Mouse (Mus musculus) adrenal gland, postnatal 14 days (tissue): Measurements from ENCODE around the gene Baiap3. TPM values are rescaled to one million over a fixed set of nuclear protein-coding genes. Genes with fewer than 3 reads are reported as not detected.

Experiments used
- DNase-seq: peaks from one replicate; pipeline ENCODE4 v3.0.0; 2021; ENCODE audit warnings: mixed read lengths
- long read RNA-seq, 2 experiments: library from polyadenylated mRNA; stranded (forward); transcript quantifications; one replicate each; pipeline ENCODE4 v2.0.0; 2021
- total RNA-seq: library from RNA; stranded (reverse); gene quantifications from 2 replicates; pipeline ENCODE4 v1.2.3, GENCODE M21; 2021

Baiap3 gene
- 12.1 and 12.6 TPM in 2 replicates for total RNA-seq
- long read RNA-seq, experiment 1, full-length matches to known transcripts, result 3 of 7 reads
- long read RNA-seq, experiment 1, partial matches to known transcripts, result 0 of 7 reads
- long read RNA-seq, experiment 1, other reads (novel, unspliced or antisense), result 4 of 7 reads
- long read RNA-seq, experiment 2, full-length matches to known transcripts, result 8 of 18 reads
- long read RNA-seq, experiment 2, partial matches to known transcripts, result 4 of 18 reads
- long read RNA-seq, experiment 2, other reads (novel, unspliced or antisense), result 6 of 18 reads

DNA sequence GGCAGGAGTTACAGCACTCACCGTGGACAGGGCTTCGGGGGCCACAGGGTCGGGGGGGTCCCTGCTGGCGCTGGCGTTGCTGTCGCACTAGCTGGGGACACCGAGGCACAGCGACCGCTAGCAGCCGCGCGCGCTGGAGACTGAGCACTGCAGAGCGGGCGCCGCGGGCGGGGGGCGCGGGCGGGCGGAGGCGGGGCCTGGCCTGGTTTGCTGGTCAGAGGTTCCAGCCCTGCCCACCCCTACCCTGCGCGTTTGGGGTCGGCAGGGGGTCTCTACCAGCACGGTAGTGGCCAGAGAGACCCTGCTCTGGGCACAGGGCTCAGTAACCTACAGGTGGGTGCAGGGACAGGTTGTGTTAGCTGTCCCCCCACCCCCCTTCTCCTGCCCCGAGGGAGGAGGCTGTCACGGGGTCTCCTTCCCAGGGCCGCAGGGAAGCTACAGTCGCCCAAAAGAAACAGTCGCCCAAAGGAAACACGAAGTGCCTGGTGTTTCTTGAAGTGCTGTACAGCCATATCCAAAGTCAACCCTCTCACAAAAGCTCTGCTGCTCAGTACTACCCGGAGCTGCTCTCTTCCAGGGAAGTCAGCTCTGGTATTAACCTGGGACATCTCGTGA lies at the start of gene Baiap3:
Gene Baiap3, minus strand, starts transcription at position 225 of the 615 bp plus-strand sequence.
- DNase-seq, result no peak

DNA sequence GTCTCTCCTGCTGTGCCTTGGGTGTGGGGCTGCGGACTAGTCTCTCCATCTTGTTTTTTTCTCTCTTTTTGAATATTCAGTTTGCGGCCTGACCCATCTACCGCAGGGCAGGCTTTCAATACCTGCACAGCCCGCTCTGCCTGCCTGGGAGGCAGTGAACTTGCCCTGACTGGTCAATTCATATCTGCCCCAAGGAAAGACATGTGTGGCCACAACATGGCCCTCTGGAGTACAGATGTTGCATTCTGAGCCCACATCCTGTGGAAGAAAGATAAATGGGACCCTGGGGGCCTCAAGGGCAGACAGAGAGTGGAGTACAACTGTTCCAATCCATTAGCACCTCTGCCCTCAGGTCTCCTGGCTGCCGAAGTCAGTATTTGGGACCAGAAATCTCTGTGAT lies 41.9 kb upstream of the Baiap3 start, which contains the start of gene Prss34:
Gene Prss34, plus strand, starts transcription at position 301 of the 400 bp plus-strand sequence.
- DNase-seq, result no peak

- DNase-seq, result no peak
These were observed 37.9 kb upstream of the Baiap3 start for GRCm38 (mm10) chr17:25294111-25294510.

GRCm38 (mm10) chr17:25293495-25293894 lies 37.3 kb upstream of the Baiap3 start:
- DNase-seq, result no peak

DNA sequence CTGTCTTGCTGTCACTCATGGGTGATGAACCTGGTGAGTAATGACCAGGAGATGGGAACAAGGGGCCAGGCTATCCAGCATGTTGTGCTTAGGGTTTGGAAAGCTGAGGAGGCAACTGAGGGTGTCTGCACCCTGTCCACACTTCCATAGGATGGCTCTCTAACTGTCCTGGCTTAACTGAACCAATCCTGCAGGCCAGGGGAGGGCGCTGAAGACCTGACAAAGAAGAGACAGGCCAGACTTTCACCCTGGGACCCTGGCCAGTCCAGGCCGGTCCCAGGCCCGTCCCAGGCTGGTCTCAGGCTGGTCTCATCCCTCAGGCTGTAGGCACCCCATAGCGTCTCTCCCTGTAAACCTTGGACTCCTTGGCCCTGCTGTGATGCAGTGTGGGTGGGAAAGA lies 34.2 kb upstream of the Baiap3 start:
- no peak for DNase-seq

DNA sequence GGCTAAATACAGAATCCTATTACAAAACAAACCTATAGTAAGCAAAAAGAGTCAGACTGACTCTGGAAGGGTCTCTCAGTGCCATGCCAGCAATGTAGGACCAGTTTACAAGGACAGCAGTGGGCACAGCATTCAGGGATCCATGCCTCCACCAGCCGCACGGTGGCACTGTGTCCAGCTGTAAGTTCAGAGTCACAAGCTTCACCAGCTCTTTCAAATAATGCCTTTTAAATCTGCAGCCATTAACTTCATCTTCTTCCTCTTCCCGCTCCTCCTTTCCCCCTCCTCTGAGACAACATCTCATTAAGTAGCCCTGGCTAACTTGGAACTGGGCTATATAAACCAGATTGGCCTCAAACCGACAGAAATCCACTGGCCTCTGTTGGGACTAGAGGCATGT lies 32.7 kb upstream of the Baiap3 start:
- peak; percentile 72 for DNase-seq

GRCm38 (mm10) chr17:25285033-25285432 lies 28.9 kb upstream of the Baiap3 start:
- peak; percentile 82 for DNase-seq

DNA sequence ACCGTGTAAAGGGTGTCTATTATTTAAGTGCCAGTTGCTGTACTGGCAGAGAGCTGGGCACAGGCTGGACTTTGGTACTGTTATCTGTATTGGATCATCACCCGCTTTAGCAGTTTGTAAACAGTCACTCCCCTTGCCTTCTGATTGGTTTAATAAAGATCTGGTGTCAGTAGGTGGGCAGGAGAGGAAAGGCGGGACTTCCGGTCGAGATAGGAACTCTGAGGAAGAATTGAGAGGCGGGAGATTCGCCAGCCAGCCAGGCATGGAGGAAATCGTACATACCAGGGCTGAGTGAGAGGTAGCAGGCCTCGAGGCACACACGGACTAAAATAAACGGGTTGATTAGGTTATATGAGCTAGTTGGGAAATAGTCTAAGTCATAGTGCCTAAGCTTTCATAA lies 26.0 kb upstream of the Baiap3 start:
- DNase-seq, result peak; percentile 77

DNA sequence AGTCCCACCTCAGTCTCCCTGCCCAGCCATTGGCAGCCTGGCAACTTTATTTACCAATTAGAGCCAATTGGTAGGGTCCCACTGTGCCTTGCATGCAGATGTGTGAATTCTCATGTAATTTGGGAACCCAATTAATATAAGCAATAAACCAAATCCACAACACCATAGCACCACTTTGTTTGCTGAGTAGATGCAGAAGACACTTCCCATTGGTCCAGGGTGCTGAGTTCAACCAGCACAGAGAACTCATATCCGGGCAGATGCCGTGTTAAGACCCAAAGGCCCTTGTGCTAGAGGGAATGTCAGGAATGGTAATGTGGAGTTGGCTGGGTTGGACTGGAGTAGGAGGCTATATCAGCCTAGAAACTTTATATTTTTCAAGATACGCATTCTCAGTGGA lies 19.7 kb upstream of the Baiap3 start:
- DNase-seq, result no peak

- no peak for DNase-seq
These were observed 18.6 kb upstream of the Baiap3 start, which contains the start of gene Ube2i for GRCm38 (mm10) chr17:25274571-25275346. Gene Ube2i, minus strand, starts transcription at chr17:25274622.

DNA sequence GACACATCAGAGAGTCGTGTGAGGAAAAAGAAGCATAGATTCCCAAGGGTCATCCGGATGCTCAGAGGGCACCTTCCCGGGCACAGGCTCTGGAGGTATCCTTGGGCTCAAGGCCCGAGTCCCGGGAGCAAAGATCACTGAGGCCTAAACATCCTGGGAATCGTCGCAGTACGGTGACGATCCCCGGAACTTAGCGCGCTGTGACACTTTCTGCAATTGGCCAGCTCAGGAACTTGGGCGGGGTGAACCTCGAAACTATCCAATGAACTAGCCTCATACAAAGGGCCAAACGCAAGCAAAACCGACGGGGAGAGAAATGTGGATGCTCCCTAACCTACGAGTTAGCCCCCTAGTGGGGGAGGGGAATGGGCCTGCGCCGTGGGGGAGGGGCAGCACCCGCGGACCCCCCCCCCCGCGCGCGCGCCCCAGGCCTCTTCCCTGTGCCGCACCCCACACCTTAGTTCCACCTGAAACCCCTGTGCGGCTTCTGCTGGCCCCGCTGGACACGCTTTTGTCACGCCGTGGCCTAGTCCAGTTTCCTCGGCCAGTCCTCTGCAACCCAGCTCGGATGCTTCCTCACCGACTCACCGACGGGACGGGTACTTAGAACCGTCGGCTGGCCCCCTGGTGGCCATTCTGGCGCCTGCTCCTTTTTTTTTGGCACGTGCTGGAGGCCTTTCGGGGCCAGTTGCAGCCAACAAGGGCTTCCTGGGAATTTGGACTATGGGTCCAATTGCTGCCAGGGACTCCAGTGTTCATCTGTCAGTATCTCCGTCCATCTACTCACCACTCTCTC lies 17.7 kb upstream of the Baiap3 start:
- peak; percentile 95 for DNase-seq

DNA sequence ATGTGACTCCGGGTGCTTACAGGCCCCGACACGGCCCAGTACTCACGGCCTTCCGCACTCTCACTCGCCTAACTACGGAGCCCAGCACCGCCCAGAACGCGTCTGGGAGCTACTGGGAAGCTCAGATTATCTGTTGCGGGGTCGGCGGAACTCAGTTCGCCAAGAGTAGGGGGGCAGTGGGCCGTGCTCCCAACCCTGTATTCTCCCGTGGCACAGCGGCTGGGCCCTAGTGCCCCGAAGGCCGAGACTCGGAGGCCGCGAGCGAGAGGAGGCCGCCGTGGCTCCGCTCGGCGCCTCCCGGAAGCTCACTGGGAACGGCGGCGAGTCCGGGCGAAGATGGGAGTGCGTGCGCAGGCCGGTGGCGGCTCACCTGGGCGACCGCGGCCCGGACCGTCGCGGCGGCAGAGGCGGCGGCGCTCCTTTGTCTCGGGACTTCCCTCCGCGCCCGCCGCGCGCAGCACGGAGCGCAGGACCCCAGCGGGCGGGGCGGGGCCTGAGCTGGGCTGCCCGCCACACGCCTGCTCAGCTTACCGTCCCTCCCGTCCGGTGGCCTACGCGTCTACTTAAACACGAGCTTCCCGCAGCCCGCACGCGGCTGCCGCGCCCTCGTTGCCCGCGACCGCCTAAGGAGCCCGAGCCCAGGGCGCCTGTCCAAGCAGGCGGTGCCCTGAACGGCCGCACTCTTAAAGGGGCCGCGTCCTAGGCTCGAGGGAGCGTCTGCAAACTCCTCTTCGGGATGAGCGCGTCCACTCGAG lies 17.0 kb upstream of the Baiap3 start:
- peak; percentile 91 for DNase-seq

GRCm38 (mm10) chr17:25272326-25272725 lies 16.2 kb upstream of the Baiap3 start:
- peak; percentile 49 for DNase-seq

DNA sequence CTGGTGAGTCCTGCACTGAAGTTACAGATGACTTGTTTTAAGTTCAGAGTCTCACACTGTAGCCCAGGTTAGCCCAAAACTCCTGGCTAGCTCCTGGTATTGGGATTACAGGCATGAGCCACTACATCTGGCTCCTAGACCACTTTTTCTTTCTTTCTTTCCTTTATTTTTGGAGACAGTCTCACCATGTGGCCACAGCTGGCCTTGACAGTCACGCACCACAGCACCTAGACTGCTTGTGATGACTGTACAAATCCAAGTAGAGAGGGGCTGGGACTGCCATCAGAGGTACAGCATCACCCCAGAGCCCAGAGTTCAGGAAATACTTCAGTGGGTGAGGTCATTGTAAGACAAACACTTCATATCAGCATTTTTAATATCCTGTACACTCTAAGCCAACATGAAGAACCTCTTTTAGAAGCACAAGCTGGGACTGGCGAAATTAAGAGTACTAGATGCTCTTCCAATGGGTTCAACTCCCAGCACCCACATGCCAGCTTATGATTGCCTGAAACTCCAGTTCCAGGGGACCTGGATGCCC lies 14.7 kb upstream of the Baiap3 start:
- no peak for DNase-seq

DNA sequence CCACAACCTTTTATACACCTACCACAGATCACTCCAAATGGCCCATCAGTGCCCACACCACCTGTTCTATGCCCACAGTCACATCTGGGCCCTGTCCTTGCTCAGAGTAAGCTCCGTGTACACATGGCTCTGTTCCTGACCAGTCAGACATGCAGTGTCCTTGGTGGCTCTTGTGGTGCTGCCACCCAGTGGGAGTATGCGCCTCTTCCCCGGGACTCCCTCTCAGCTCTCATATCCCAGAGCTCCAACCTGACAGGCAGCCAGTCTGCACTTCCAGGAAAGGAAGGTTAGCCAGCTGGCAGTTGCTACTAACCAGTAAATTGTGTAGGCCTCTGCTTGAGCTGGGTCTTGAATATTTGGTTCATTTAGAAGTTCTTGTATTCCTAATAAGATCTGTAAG lies 8.3 kb upstream of the Baiap3 start:
- DNase-seq, result peak; percentile 85

GRCm38 (mm10) chr17:25257804-25258261 lies 1.7 kb upstream of the Baiap3 start:
- peak; percentile 20 for DNase-seq

DNA sequence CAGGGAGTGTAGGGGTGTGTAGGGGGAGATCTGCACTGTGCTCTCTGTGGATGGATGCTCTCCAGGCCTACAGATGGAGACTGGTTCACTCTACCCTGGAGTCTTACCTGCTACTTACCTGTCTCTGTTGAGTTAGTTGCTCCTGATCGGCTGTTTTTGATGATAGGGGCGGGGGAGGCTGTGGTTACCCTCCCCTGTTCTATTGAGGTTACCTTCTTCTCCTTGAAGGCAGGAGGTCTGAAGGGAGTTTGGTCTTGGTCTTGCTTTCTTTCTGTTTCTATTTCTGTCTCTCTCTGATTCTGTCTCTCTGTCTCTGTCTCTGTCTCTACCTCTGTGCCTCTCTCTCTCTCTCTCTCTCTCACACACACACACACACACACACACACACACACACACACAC lies 1.1 kb downstream of the Baiap3 start:
- no peak for DNase-seq

- DNase-seq, result no peak
These were observed 2.4 kb downstream of the Baiap3 start for GRCm38 (mm10) chr17:25253760-25254159.

DNA sequence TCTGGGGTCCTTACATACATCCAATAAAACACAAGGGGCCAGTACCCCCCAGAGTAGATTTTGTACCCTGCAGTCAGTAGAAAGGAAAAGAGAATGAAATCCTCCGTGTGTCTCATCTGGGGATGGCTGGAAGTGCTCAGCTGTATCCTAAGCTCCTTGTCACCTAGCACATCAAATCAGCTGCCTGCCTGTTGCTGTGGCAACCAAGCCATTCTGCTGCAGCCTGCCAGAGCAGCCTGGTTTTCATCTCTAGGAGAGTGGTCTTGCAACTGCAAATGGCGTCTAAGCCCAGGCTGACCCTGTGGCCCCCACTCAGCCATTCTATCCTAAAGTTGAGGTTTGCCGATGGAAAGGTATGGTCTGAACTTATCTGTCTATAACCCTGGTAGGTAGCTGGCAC lies 3.5 kb downstream of the Baiap3 start:
- DNase-seq, result no peak

GRCm38 (mm10) chr17:25250181-25250835 lies 5.9 kb downstream of the Baiap3 start:
- no peak for DNase-seq
